Mouse (Mus musculus) CD4-positive, CD25-positive, alpha-beta regulatory T cell, adult 4 months (primary cell): ENCODE results near the gene Lcmt1. TPM values are rescaled to one million over a fixed set of nuclear protein-coding genes. Genes with fewer than 3 reads are reported as not detected.

Source experiments
- ATAC-seq: one replicate; pipeline ENCODE4 v1.8.0; 2017
- polyA plus RNA-seq, 2 experiments: library from polyadenylated mRNA; unstranded; fragments of 100-300 nt; shearing (Covaris generic); gene quantifications; one replicate each; pipeline ENCODE4 v1.2.1; 2017

The Lcmt1 gene
- polyA plus RNA-seq, 2 experiments from 2014 or later = 25.5 to 32.4 TPM

DNA sequence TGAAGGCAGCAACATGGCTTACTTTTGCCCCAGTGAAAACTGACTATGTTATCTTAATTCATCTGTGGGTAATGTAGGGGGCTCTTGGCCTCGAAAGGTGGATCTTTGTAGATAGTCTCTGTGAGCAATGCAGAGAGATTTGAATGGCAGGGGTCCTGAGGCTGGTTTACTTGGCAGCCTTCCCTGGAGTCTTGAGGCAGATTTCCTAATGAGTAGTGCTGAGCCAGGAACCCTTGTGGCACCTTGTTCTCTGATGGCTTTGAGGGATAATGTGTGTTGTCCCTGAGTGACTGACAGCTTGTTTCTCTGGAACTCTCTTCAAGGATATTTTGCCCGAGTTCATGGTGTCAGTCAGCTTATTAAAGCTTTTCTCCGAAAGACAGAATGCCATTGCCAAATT lies 31.5 kb downstream of the Lcmt1 start:
- no peak for ATAC-seq

- ATAC-seq = no peak
Observed at GRCm38 (mm10) chr7:123404198-123404597, 34.6 kb downstream of the Lcmt1 start.

DNA sequence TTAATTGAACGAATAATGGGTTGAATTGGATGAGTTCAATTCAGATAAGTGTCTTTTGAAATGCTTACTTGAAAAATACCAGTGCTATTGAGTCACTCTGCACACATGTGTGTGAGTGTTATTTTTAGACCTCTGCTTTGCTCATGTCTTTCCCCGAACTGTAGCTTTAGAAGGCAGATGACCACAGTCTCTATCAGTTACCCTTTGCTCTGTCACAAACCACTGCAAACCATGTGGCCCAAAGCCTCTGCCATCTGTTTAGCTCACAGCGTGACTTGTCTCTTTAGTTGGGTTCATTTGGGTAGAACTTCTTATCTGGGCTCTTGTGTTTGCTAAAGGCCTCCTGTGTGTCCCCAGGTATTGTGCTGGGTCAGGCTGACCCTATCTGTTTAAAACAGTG lies 36.0 kb downstream of the Lcmt1 start:
- ATAC-seq = no peak

GRCm38 (mm10) chr7:123406988-123407387 lies 37.4 kb downstream of the Lcmt1 start:
- no peak for ATAC-seq

DNA sequence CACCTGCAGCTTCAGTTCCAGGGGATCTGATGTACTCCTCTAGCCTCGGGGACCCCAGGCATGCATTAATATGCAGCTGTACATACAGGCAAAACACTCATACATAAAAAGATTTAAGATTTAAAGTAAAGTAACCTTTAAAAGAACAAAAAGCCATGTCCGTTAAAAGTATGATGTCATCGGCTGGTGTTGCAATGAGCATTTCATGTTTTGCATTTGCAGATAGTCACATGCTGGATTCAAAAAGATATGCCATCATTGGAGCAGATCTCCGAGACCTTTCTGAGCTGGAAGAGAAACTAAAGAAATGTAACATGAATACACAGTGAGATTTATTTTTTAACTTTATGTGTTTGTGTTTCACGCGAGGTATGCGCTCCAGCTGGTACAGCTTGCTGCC lies 40.9 kb downstream of the Lcmt1 start:
- no peak for ATAC-seq

GRCm38 (mm10) chr7:123411109-123411508 lies 41.5 kb downstream of the Lcmt1 start:
- ATAC-seq = no peak

- ATAC-seq = no peak
Observed at GRCm38 (mm10) chr7:123412143-123412542, 42.6 kb downstream of the Lcmt1 start.

DNA sequence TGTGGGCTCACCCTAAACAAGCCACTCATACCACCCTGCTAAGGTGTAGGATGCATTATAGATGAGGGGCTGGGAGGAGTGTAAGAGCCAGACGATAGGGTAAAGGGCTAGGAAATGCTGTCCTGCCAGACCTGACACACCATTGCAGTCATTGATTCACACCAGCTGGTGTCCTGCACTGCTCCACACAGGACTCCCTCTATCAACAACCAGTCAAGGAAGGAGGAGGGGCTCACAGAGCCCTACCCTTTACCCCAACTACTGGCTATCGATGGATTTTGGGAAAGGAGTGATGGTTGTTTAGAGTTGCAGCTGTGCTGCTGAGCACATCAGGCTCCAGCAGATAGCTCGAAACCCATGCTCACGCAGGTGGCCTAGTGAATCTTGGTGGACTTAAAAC lies 47.2 kb downstream of the Lcmt1 start:
- no peak for ATAC-seq

- ATAC-seq = no peak
Observed at GRCm38 (mm10) chr7:123417661-123418060, 48.1 kb downstream of the Lcmt1 start.

DNA sequence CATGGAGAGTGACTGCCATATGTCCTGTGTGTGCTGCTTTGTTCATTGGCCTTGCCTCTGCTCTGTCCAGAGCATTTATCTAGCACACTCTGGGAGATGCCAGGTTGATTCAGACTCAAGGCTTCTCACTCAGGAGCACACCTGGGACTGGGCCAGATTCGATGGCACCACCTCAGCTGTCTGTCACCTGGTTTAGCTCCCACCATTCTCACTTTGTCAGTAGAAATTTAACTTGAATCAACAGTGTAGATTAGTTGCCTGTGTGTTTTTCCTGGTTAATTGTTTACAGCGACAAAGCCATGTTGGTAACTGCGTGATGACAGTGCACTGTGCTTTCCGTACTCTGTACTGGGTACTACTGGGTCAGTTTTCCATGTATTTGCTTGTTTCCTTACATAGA lies 50.4 kb downstream of the Lcmt1 start:
- ATAC-seq = no peak

DNA sequence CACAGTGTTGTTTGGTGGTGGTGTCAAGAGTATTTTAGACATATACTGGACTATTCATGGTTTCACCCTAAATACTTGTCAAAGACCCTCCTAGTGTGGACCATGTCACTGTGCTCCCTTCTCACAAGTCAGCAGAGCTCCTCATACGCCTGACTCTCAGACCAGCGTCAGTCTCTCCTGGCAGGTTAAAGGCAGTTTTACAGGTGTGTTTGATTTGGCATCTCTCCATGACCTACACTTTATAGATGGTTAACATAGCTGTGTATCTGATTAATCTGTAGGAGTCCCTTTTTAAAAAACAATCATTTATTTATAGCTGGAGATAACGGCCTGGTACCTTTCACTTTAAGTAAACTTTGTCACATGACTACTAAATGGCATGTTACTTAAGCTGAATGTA lies 52.4 kb downstream of the Lcmt1 start:
- no peak for ATAC-seq

GRCm38 (mm10) chr7:123424281-123424680 lies 54.7 kb downstream of the Lcmt1 start:
- no peak for ATAC-seq

- ATAC-seq = no peak
Observed at GRCm38 (mm10) chr7:123425134-123425757, 55.7 kb downstream of the Lcmt1 start.

- ATAC-seq = no peak
Observed at GRCm38 (mm10) chr7:123429624-123430410, 60.2 kb downstream of the Lcmt1 start.

DNA sequence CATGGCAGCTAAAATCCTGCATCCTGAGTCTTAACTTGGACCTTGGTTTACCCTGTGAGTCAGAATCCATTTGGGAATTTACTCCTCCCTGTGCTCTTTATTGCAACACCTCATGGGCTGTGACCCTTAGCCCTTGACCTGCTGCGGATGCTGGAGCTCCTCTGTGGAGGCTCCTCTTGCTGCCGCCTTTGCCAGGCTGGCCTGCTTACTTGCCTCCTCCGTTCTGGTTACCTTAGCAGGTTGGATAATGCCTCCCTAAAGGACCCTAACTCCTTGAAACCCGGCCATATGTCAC lies 60.8 kb downstream of the Lcmt1 start:
- ATAC-seq = no peak

GRCm38 (mm10) chr7:123431206-123431605 lies 61.6 kb downstream of the Lcmt1 start:
- ATAC-seq = no peak

- ATAC-seq = no peak
Observed at GRCm38 (mm10) chr7:123442079-123442478, 72.5 kb downstream of the Lcmt1 start.

- no peak for ATAC-seq
Observed at GRCm38 (mm10) chr7:123448794-123449193, 79.2 kb downstream of the Lcmt1 start.

DNA sequence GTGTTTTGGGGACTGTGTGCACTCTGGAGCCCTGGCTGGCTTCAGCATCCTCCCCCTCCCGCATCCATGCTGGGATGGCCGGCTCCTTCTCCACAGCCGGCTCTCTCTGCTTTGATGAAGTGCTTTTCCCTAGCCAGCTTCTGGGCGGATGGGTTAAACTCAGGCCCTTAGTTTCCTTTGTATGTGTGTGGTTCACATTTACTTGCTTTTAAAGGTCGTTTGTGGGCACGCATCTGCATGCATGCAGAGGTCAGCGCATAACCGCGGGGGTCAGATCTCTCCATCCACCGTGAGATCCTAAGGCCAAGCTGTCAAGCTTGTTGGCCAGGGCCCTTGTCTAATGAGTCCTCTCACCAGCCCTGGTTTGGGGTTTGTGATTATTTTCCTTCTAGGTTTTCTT lies 80.1 kb downstream of the Lcmt1 start:
- no peak for ATAC-seq

GRCm38 (mm10) chr7:123450515-123450914 lies 80.9 kb downstream of the Lcmt1 start:
- ATAC-seq = no peak

DNA sequence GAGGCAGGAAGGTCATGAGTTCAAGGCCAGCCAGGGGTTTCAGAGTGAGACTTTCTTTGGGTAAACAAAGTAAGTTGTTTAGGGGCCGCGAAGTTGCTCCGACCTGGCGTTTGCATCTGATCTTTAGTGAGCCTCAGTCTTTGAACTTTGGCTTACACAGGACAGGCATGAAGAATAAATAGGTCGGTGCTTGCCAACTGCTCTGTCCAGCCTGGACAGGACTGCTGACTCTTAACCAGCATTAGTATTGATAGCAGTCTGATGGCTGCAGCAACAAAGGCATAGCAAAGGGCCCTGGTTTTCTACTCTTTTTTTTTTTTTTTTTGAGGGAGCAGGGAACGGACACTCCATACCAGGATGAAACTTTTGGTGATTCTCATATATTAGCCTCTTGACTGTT lies 83.0 kb downstream of the Lcmt1 start:
- ATAC-seq = no peak

DNA sequence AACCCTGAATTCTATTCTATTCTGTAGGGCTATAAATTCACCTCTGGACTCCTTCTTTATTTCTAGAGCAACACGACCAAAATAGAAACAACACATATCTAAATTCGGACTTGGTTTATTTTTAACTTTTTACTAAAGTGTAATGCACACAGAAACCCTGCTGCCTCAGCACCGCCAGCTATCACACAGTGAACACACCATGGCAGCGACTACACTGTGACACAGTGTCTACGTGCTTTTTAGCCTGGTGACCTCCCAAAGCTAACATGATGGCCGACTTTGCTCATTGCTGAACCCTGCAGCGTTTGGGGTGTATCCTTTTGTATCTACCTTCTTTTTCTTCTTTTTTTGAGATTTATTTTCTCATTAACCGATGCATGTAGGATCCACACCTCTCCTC lies 83.5 kb downstream of the Lcmt1 start:
- no peak for ATAC-seq

DNA sequence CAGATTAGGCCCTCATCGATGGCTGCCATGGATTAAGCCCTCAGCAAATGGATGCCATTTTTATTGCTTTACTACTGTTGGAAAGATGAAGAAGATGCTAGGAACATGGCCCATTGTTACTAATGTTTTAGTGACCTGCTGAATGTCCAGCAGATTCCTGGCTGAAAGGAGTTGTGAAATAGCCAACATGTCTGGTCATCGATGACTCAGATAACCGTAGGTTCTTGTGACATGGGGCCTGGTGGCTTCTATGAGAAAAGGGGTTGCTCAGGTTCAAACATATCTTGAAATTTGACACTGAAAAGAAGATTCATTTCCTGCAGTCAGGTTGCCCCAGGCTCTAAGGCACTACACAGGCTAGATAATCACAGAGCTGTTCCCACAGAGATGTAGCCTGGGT lies 85.5 kb downstream of the Lcmt1 start:
- no peak for ATAC-seq

GRCm38 (mm10) chr7:123458309-123458708 lies 88.7 kb downstream of the Lcmt1 start:
- ATAC-seq = no peak

GRCm38 (mm10) chr7:123459247-123459646 lies 89.7 kb downstream of the Lcmt1 start:
- no peak for ATAC-seq
